Mouse (Mus musculus): ENCODE measurements around the gene Lingo2. TPM values are rescaled to one million over a fixed set of nuclear protein-coding genes. Genes with fewer than 3 reads are reported as not detected.

Lingo2 gene
- total and polyA plus RNA-seq, 2 experiments from 2014 or later, result 51.6 to 59.7 TPM

- TF ChIP-seq CTCF (IDR thresholded peaks at IDR 0.05), result no peak
- no peaks in the 10 kb centered on the region for H3K9me3 ChIP-seq (ENCODE audit: low read length)
- DNase-seq (ENCODE audit: low spot score) (no peak), ATAC-seq (ENCODE audit: low FRiP score) (no peak)
- H3K4me3 ChIP-seq (ENCODE audit: low read depth, low read length), result no peak overlapping the region
- no peak overlapping the region for H3K27ac ChIP-seq (ENCODE audit: low read depth, low read length)
- no peaks in the 10 kb centered on the region for H3K36me3 ChIP-seq (ENCODE audit: insufficient read depth, low read length)
- H3K27me3 ChIP-seq (ENCODE audit: insufficient read depth, low read length), result no peaks in the 10 kb centered on the region
- 44% methylated on average over 2 of the region's 2 CpGs for WGBS
- no peak overlapping the region for H3K9ac ChIP-seq (replicated peaks; ENCODE audit: low read length, poor library complexity, severe bottlenecking)
- no peak overlapping the region for H3K4me2 ChIP-seq (ENCODE audit: low read depth, low read length, poor library complexity, severe bottlenecking)
- H3K4me1 ChIP-seq (ENCODE audit: insufficient read depth, low read length), result no peaks in the 10 kb centered on the region
These were observed 1144.6 kb downstream of the Lingo2 start for GRCm38 (mm10) chr4:35806881-35807464.

- no peaks in the 10 kb centered on the region for H3K4me1 ChIP-seq (ENCODE audit: insufficient read depth, low read length)
- no peak for ATAC-seq (ENCODE audit: low FRiP score)
- no peaks in the 10 kb centered on the region for H3K9me3 ChIP-seq (ENCODE audit: low read length)
- TF ChIP-seq CTCF (IDR thresholded peaks at IDR 0.05), result no peak
- no peak for DNase-seq (ENCODE audit: low spot score)
- no peak overlapping the region for H3K27ac ChIP-seq (ENCODE audit: low read depth, low read length)
- no peaks in the 10 kb centered on the region for H3K27me3 ChIP-seq (ENCODE audit: insufficient read depth, low read length)
- no peak overlapping the region for H3K4me3 ChIP-seq (ENCODE audit: low read depth, low read length)
- 80% methylated on average over 5 of the region's 5 CpGs for WGBS
- H3K36me3 ChIP-seq (ENCODE audit: insufficient read depth, low read length), result no peaks in the 10 kb centered on the region
- no peak overlapping the region for H3K4me2 ChIP-seq (ENCODE audit: low read depth, low read length, poor library complexity, severe bottlenecking)
- H3K9ac ChIP-seq (replicated peaks; ENCODE audit: low read length, poor library complexity, severe bottlenecking), result no peak overlapping the region
These were observed 1167.2 kb downstream of the Lingo2 start for GRCm38 (mm10) chr4:35784255-35784921.

GRCm38 (mm10) chr4:35770810-35771209 lies 1180.7 kb downstream of the Lingo2 start:
- Histone ChIP-seq H3K9ac (replicated peaks; ENCODE audit: low read length, poor library complexity, severe bottlenecking) (no peak overlapping the region), H3K27me3 (ENCODE audit: insufficient read depth, low read length) (no peaks in the 10 kb centered on the region), H3K9me3 (ENCODE audit: low read length) (no peaks in the 10 kb centered on the region), H3K4me3 (ENCODE audit: low read depth, low read length) (no peak overlapping the region), H3K27ac (ENCODE audit: low read depth, low read length) (no peak overlapping the region), H3K4me2 (ENCODE audit: low read depth, low read length, poor library complexity, severe bottlenecking) (no peak overlapping the region), H3K4me1 (ENCODE audit: insufficient read depth, low read length) (no peaks in the 10 kb centered on the region), H3K36me3 (ENCODE audit: insufficient read depth, low read length) (no peaks in the 10 kb centered on the region)
- DNase-seq (ENCODE audit: low spot score) (no peak), ATAC-seq (ENCODE audit: low FRiP score) (no peak)
- TF ChIP-seq CTCF (IDR thresholded peaks at IDR 0.05), result no peak
- WGBS, result 39% methylated on average over 7 of the region's 7 CpGs

DNA sequence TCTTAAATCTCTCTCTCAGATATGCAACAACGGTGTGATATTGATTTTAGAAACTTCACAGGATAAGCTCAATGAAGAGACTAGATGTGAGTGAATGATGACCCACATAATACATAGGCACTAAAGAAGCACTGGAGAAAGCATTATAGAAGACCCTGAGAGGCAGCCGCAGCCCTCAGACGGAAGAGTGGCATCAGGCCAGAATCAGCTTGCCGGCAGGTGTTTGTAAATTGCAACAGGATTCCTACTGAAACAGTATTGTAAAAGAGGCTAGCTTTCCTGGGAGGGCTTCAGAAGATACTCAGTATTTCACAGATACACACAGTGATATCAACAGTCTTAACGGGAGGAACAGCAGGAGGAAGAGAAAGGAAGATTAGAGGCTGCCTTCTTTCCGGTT lies 1184.6 kb downstream of the Lingo2 start:
- H3K9ac ChIP-seq (replicated peaks; ENCODE audit: low read length, poor library complexity, severe bottlenecking), result no peak overlapping the region
- H3K4me2 ChIP-seq (ENCODE audit: low read depth, low read length, poor library complexity, severe bottlenecking), result no peak overlapping the region
- 65% methylated on average over 6 of the region's 6 CpGs for WGBS
- no peaks in the 10 kb centered on the region for H3K9me3 ChIP-seq (ENCODE audit: low read length)
- H3K27me3 ChIP-seq (ENCODE audit: insufficient read depth, low read length), result no peaks in the 10 kb centered on the region
- no peak for TF ChIP-seq CTCF (IDR thresholded peaks at IDR 0.05)
- DNase-seq (ENCODE audit: low spot score), result no peak
- no peak overlapping the region for H3K27ac ChIP-seq (ENCODE audit: low read depth, low read length)
- no peak for ATAC-seq (ENCODE audit: low FRiP score)
- no peaks in the 10 kb centered on the region for H3K4me1 ChIP-seq (ENCODE audit: insufficient read depth, low read length)
- H3K36me3 ChIP-seq (ENCODE audit: insufficient read depth, low read length), result no peaks in the 10 kb centered on the region
- no peak overlapping the region for H3K4me3 ChIP-seq (ENCODE audit: low read depth, low read length)

GRCm38 (mm10) chr4:35761181-35761580 lies 1190.4 kb downstream of the Lingo2 start:
- no peak overlapping the region for H3K27ac ChIP-seq (ENCODE audit: low read depth, low read length)
- no peaks in the 10 kb centered on the region for H3K9me3 ChIP-seq (ENCODE audit: low read length)
- H3K4me1 ChIP-seq (ENCODE audit: insufficient read depth, low read length), result no peaks in the 10 kb centered on the region
- H3K4me2 ChIP-seq (ENCODE audit: low read depth, low read length, poor library complexity, severe bottlenecking), result no peak overlapping the region
- H3K9ac ChIP-seq (replicated peaks; ENCODE audit: low read length, poor library complexity, severe bottlenecking), result no peak overlapping the region
- WGBS, result 91% methylated on average over 5 of the region's 5 CpGs
- no peak for DNase-seq (ENCODE audit: low spot score)
- H3K27me3 ChIP-seq (ENCODE audit: insufficient read depth, low read length), result no peaks in the 10 kb centered on the region
- no peak overlapping the region for H3K4me3 ChIP-seq (ENCODE audit: low read depth, low read length)
- H3K36me3 ChIP-seq (ENCODE audit: insufficient read depth, low read length), result no peaks in the 10 kb centered on the region
- TF ChIP-seq CTCF (IDR thresholded peaks at IDR 0.05), result no peak
- ATAC-seq (ENCODE audit: low FRiP score), result no peak

DNA sequence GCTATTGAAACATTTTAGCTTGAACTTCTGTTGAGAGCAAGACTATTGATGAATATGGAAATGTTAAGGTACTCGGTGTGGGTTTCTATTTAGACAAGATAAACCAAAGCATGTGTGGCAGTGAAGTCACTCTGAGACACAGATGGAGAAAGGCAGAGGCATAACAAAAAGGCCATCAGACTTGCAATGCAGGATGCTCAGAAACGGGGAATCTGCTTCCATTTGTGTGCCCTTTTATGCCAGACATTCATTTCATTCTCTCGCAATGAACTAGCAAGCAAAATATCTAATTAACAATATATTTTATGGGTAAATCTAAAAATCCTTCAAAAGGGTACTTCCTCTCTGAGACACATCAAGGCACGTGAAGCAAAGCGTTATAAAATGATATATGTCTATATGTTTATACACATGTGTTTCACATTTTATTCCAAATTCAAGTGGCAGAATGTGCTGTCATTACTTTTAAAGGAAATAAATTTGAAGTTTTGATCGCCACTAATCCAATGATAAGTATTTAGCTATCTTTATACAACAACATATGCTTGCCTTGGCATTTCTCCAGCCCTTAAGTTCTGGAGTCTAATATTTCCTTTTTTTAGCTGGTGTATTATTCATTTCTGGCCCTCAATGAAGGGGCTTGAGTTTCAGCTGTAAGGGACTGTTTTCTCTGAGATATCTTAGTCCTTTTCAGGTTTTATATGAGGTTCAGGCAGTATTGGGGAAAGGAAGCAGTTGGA lies 1199.3 kb downstream of the Lingo2 start:
- 83% methylated on average over 6 of the region's 6 CpGs for WGBS
- DNase-seq (ENCODE audit: low spot score), result no peak
- ATAC-seq (ENCODE audit: low FRiP score), result no peak
- Histone ChIP-seq H3K27ac (ENCODE audit: low read depth, low read length) (no peak overlapping the region), H3K4me2 (ENCODE audit: low read depth, low read length, poor library complexity, severe bottlenecking) (no peak overlapping the region), H3K36me3 (ENCODE audit: insufficient read depth, low read length) (no peaks in the 10 kb centered on the region), H3K4me3 (ENCODE audit: low read depth, low read length) (no peak overlapping the region), H3K9me3 (ENCODE audit: low read length) (no peaks in the 10 kb centered on the region), H3K9ac (replicated peaks; ENCODE audit: low read length, poor library complexity, severe bottlenecking) (no peak overlapping the region), H3K4me1 (ENCODE audit: insufficient read depth, low read length) (no peaks in the 10 kb centered on the region), H3K27me3 (ENCODE audit: insufficient read depth, low read length) (no peaks in the 10 kb centered on the region)
- no peak for TF ChIP-seq CTCF (IDR thresholded peaks at IDR 0.05)
